Mouse (Mus musculus) MEL (cell line): Measurements from ENCODE around the gene Cby3.

Experiments used
- CTCF ChIP-seq, 3 experiments: IDR thresholded peaks in 2 of 3; conservative IDR thresholded peaks in 1 of 3; 2 replicates each; pipeline ENCODE4 v1.5.1; 2011 to 2012; ENCODE audit warnings: low read length in 3 of 3, low read depth in 2 of 3, mild to moderate bottlenecking in 2 of 3, improper control_type of control experiment in 1 of 3, inconsistent platforms in 1 of 3, mixed read lengths in 1 of 3, moderate library complexity in 1 of 3; ENCODE audit not compliant: control insufficient read depth in 1 of 3, insufficient read depth in 1 of 3, poor library complexity in 1 of 3, severe bottlenecking in 1 of 3
- E2F4 ChIP-seq: IDR thresholded peaks from 2 replicates; pipeline ENCODE4 v1.6.1; 2011; ENCODE audit warnings: low read depth, low read length, improper control_type of control experiment, borderline replicate concordance
- JUND ChIP-seq: IDR thresholded peaks from 2 replicates; pipeline ENCODE4 v1.6.1; 2011; ENCODE audit warnings: low read depth, mild to moderate bottlenecking, improper control_type of control experiment, low read length
- POLR2A ChIP-seq, 2 experiments: IDR thresholded peaks; 2 replicates each; pipeline ENCODE4 v1.6.1; 2011 to 2012; ENCODE audit warnings: low read length in 2 of 2, mild to moderate bottlenecking in 2 of 2, control low read depth in 1 of 2, improper control_type of control experiment in 1 of 2, low read depth in 1 of 2, moderate library complexity in 1 of 2; ENCODE audit not compliant: control insufficient read depth in 1 of 2, insufficient read depth in 1 of 2, poor library complexity in 1 of 2
- SIN3A ChIP-seq: IDR thresholded peaks from 2 replicates; pipeline ENCODE4 v1.6.1; 2012; ENCODE audit warnings: low read length, improper control_type of control experiment, inconsistent platforms
- TBP ChIP-seq: IDR thresholded peaks from 2 replicates; pipeline ENCODE4 v1.8.0; 2011; ENCODE audit warnings: low read depth, low read length, improper control_type of control experiment
- USF1 ChIP-seq: IDR thresholded peaks from 2 replicates; pipeline ENCODE4 v1.6.1; 2014; ENCODE audit warnings: low read depth, mild to moderate bottlenecking, inconsistent platforms, low read length, improper control_type of control experiment, moderate library complexity
- ZC3H11A ChIP-seq: IDR thresholded peaks from 2 replicates; pipeline ENCODE4 v1.6.1; 2012; ENCODE audit warnings: low read depth, mild to moderate bottlenecking, inconsistent platforms, low read length, improper control_type of control experiment

DNA sequence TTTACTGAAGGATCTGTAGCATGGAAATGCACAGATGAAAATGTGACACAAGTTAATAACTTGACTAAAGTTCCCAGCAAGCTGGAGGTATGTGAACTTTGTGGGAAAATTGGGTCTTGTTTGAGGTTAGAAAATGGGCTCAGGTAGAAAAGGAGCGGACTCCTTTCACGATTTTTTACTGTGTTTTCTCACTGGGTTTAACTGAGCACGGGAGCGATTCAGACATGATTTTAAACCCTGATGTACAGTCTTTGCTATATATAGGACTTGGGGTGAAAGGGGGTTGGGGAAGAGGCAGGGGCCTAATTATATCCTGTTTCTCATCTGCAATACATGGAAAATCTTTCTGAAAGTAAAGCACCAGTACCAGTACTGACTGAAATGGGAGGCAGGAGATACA lies 33.4 kb downstream of the Cby3 start:
- TF ChIP-seq TBP (no peak), ZC3H11A (no peak), JUND (no peak), CTCF (IDR thresholded peaks at IDR 0.05 in 2 of 3, conservative IDR thresholded peaks at IDR 0.05 in 1 of 3; ENCODE audit: control insufficient read depth in 1 of 3, insufficient read depth in 1 of 3, low read depth in 2 of 3, low read length in 3 of 3, poor library complexity in 1 of 3, severe bottlenecking in 1 of 3) (no peak), SIN3A (no peak), USF1 (no peak), POLR2A (IDR thresholded peaks at IDR 0.05; ENCODE audit: control insufficient read depth in 1 of 2, insufficient read depth in 1 of 2, low read depth in 1 of 2, low read length in 2 of 2, poor library complexity in 1 of 2) (no peak), E2F4 (no peak)
